Comparison of ENCODE assay signal across 8 mouse cellular contexts in genomic region chr7:25805631-25806343, GRCm38 (mm10). TPM values are rescaled to one million over a fixed set of nuclear protein-coding genes. Genes with fewer than 3 reads are reported as not detected.
DNase-seq lines count a peak whose midpoint lies in the region; ATAC-seq and TF ChIP-seq lines count a peak whose summit lies in the region.

No protein-coding gene starts in this region.

- H3K27ac ChIP-seq in embryonic facial prominence, embryonic 12.5 days: no peak overlapping the region
- no peak overlapping the region for H3K27ac ChIP-seq in heart, embryonic 11.5 days (ENCODE audit: low read depth, low read length)
- H3K27ac ChIP-seq in kidney, embryonic 14.5 days (ENCODE audit: low read depth, low read length): no peak overlapping the region
- H3K27ac ChIP-seq in limb, embryonic 13.5 days: no peak overlapping the region
- H3K27ac ChIP-seq in midbrain, postnatal 0 days (ENCODE audit: low read depth, low read length): no peak overlapping the region

- peak; percentile 90 for TF ChIP-seq CTCF in midbrain, postnatal 0 days (IDR thresholded peaks at IDR 0.05)

- peak overlapping the region; percentile 41 for H3K9ac ChIP-seq in embryonic facial prominence, embryonic 12.5 days
- no peak overlapping the region for H3K9ac ChIP-seq in heart, embryonic 11.5 days (ENCODE audit: low read depth, low read length)
- H3K9ac ChIP-seq in kidney, embryonic 14.5 days (ENCODE audit: low read depth, low read length): peak overlapping the region; percentile 42; the same call in 1 of the 2 replicates
- H3K9ac ChIP-seq in limb, embryonic 13.5 days: peak overlapping the region; percentile 39; the same call in 1 of the 2 replicates
- H3K9ac ChIP-seq in midbrain, postnatal 0 days (replicated peaks; ENCODE audit: low read length, poor library complexity, severe bottlenecking): peak overlapping the region; percentile 42; the same call in 1 of the 2 replicates

- H3K4me2 ChIP-seq in embryonic facial prominence, embryonic 12.5 days (replicated peaks): peak overlapping the region; percentile 37
- H3K4me2 ChIP-seq in heart, embryonic 11.5 days: peak overlapping the region; percentile 31; the same call in 1 of the 2 replicates
- peak overlapping the region; percentile 22; the same call in 1 of the 2 replicates for H3K4me2 ChIP-seq in kidney, embryonic 14.5 days (replicated peaks; ENCODE audit: low read depth, low read length)
- H3K4me2 ChIP-seq in limb, embryonic 13.5 days (replicated peaks): peak overlapping the region; percentile 53
- peak overlapping the region; percentile 44 for H3K4me2 ChIP-seq in midbrain, postnatal 0 days (ENCODE audit: low read depth, low read length, poor library complexity, severe bottlenecking)

- H3K4me1 ChIP-seq in embryonic facial prominence, embryonic 12.5 days: peaks cover 14% of the 10 kb centered on the region; the same call in 1 of the 2 replicates
- H3K4me1 ChIP-seq in heart, embryonic 11.5 days (ENCODE audit: control insufficient read depth, insufficient read depth, low read length): peaks cover 12% of the 10 kb centered on the region
- H3K4me1 ChIP-seq in kidney, embryonic 14.5 days (ENCODE audit: control insufficient read depth, insufficient read depth, low read length): peaks cover 16% of the 10 kb centered on the region
- peaks cover 25% of the 10 kb centered on the region for H3K4me1 ChIP-seq in limb, embryonic 13.5 days
- 0 out of 2 replicates have a peak, but pooled peaks cover 2% of the 10 kb centered on the region for H3K4me1 ChIP-seq in midbrain, postnatal 0 days (ENCODE audit: insufficient read depth, low read length)

- no peaks in the 10 kb centered on the region for H3K9me3 ChIP-seq in embryonic facial prominence, embryonic 12.5 days
- H3K9me3 ChIP-seq in heart, embryonic 11.5 days (replicated peaks; ENCODE audit: control insufficient read depth, low read length): no peaks in the 10 kb centered on the region
- no peaks in the 10 kb centered on the region for H3K9me3 ChIP-seq in kidney, embryonic 14.5 days (ENCODE audit: control insufficient read depth, low read length)
- no peaks in the 10 kb centered on the region for H3K9me3 ChIP-seq in limb, embryonic 13.5 days
- no peaks in the 10 kb centered on the region for H3K9me3 ChIP-seq in midbrain, postnatal 0 days (ENCODE audit: low read length)

- peak; percentile 74 to 80 for DNase-seq in B cell, adult 2 months
- peak; percentile 87 for DNase-seq in adrenal gland, postnatal 10 days
- DNase-seq in midbrain, postnatal 0 days (ENCODE audit: low spot score): peak; percentile 87
- DNase-seq in spleen, postnatal 4 days (ENCODE audit: low spot score in 2 of 2): peak; percentile 54 to 77

- H3K4me3 ChIP-seq in embryonic facial prominence, embryonic 12.5 days: peak overlapping the region; percentile 17; the same call in 1 of the 2 replicates
- no peak overlapping the region for H3K4me3 ChIP-seq in heart, embryonic 11.5 days (ENCODE audit: low read depth, low read length)
- no peak overlapping the region for H3K4me3 ChIP-seq in kidney, embryonic 14.5 days (ENCODE audit: low read length)
- peak overlapping the region; percentile 26 for H3K4me3 ChIP-seq in limb, embryonic 13.5 days
- peak overlapping the region; percentile 19 for H3K4me3 ChIP-seq in midbrain, postnatal 0 days (ENCODE audit: low read depth, low read length)

- H3K36me3 ChIP-seq in embryonic facial prominence, embryonic 12.5 days: no peaks in the 10 kb centered on the region
- H3K36me3 ChIP-seq in heart, embryonic 11.5 days (ENCODE audit: control insufficient read depth, insufficient read depth, low read length): no peaks in the 10 kb centered on the region
- H3K36me3 ChIP-seq in kidney, embryonic 14.5 days (ENCODE audit: control insufficient read depth, insufficient read depth, low read length): no peaks in the 10 kb centered on the region
- H3K36me3 ChIP-seq in limb, embryonic 13.5 days: no peaks in the 10 kb centered on the region
- H3K36me3 ChIP-seq in midbrain, postnatal 0 days (ENCODE audit: insufficient read depth, low read length): no peaks in the 10 kb centered on the region

- no peaks in the 10 kb centered on the region for H3K27me3 ChIP-seq in embryonic facial prominence, embryonic 12.5 days
- no peaks in the 10 kb centered on the region for H3K27me3 ChIP-seq in heart, embryonic 11.5 days (ENCODE audit: control insufficient read depth, insufficient read depth, low read length)
- no peaks in the 10 kb centered on the region for H3K27me3 ChIP-seq in kidney, embryonic 14.5 days (ENCODE audit: control insufficient read depth, insufficient read depth, low read length)
- no peaks in the 10 kb centered on the region for H3K27me3 ChIP-seq in limb, embryonic 13.5 days
- no peaks in the 10 kb centered on the region for H3K27me3 ChIP-seq in midbrain, postnatal 0 days (ENCODE audit: insufficient read depth, low read length)

- ATAC-seq in embryonic facial prominence, embryonic 12.5 days (ENCODE audit: insufficient number of reproducible peaks, insufficient read depth, low FRiP score, low TSS enrichment): no peak
- no peak for ATAC-seq in heart, embryonic 11.5 days (replicated peaks; ENCODE audit: insufficient number of reproducible peaks, low FRiP score, low TSS enrichment)
- ATAC-seq in kidney, embryonic 14.5 days (ENCODE audit: low FRiP score, low TSS enrichment): peak; percentile 8; the same call in 1 of the 2 replicates
- ATAC-seq in limb, embryonic 13.5 days (ENCODE audit: low FRiP score, low read depth): peak; percentile 21; the same call in 1 of the 2 replicates
- ATAC-seq in midbrain, postnatal 0 days (ENCODE audit: low FRiP score): peak; percentile 60

- 24% methylated on average over 21 of the region's 21 CpGs for WGBS in embryonic facial prominence, embryonic 12.5 days
- WGBS in heart, embryonic 11.5 days (ENCODE audit: insufficient replicate concordance): 25% methylated on average over 21 of the region's 21 CpGs
- 27% methylated on average over 21 of the region's 21 CpGs for WGBS in kidney, embryonic 14.5 days
- WGBS in limb, embryonic 13.5 days: 24% methylated on average over 21 of the region's 21 CpGs
- WGBS in midbrain, postnatal 0 days: 15% methylated on average over 21 of the region's 21 CpGs

RNA-seq across cellular contexts. Expression of gene Cyp2s1, which starts 10.9 kb away (rescaled TPM):
- 1 to 10 TPM; 3.2 to 3.9 TPM for total RNA-seq in adrenal gland, postnatal 10 days (2021)
- 4.2 and 5.3 TPM in 2 replicates for polyA plus RNA-seq in embryonic facial prominence, embryonic 12.5 days (2016; fragmentation: Nextera tagmentation; extraction: Ambion mirVana)
- polyA plus RNA-seq in heart, embryonic 11.5 days (2014; fragmentation: Nextera tagmentation; extraction: Ambion mirVana): 4.0 and 5.5 TPM in 2 replicates
- polyA plus RNA-seq in kidney, embryonic 14.5 days (2014; fragmentation: Nextera tagmentation; extraction: Ambion mirVana): 9.3 and 13.4 TPM in 2 replicates
- 1.8 and 2.2 TPM in 2 replicates for polyA plus RNA-seq in limb, embryonic 13.5 days (2015; fragmentation: Nextera tagmentation; extraction: Ambion mirVana)
- 3.0 and 4.8 TPM in 2 replicates for total RNA-seq in midbrain, postnatal 0 days (2014; rRNA removed)
- polyA plus RNA-seq in midbrain, postnatal 0 days (2015; fragmentation: Nextera tagmentation; extraction: Ambion mirVana): 2.5 and 3.4 TPM in 2 replicates

RNA-seq across cellular contexts. Expression of gene Axl, which starts 17.3 kb away (rescaled TPM):
- total RNA-seq in adrenal gland, postnatal 10 days (2021): 10 to 100 TPM; 62.1 to 66.3 TPM
- 71.1 and 76.0 TPM in 2 replicates for polyA plus RNA-seq in embryonic facial prominence, embryonic 12.5 days (2016; fragmentation: Nextera tagmentation; extraction: Ambion mirVana)
- polyA plus RNA-seq in heart, embryonic 11.5 days (2014; fragmentation: Nextera tagmentation; extraction: Ambion mirVana): 53.6 and 54.5 TPM in 2 replicates
- polyA plus RNA-seq in kidney, embryonic 14.5 days (2014; fragmentation: Nextera tagmentation; extraction: Ambion mirVana): 75.3 and 75.5 TPM in 2 replicates
- 84.1 and 103 TPM in 2 replicates for polyA plus RNA-seq in limb, embryonic 13.5 days (2015; fragmentation: Nextera tagmentation; extraction: Ambion mirVana)
- total RNA-seq in midbrain, postnatal 0 days (2014; rRNA removed): 22.2 and 28.1 TPM in 2 replicates
- polyA plus RNA-seq in midbrain, postnatal 0 days (2015; fragmentation: Nextera tagmentation; extraction: Ambion mirVana): 16.5 and 20.7 TPM in 2 replicates

RNA-seq across cellular contexts. Expression of gene Hnrnpul1, which starts 51.2 kb away (rescaled TPM):
- total RNA-seq in adrenal gland, postnatal 10 days (2021): 100 to 1,000 TPM; 114 to 125 TPM
- 68.1 and 72.8 TPM in 2 replicates for polyA plus RNA-seq in embryonic facial prominence, embryonic 12.5 days (2016; fragmentation: Nextera tagmentation; extraction: Ambion mirVana)
- polyA plus RNA-seq in heart, embryonic 11.5 days (2014; fragmentation: Nextera tagmentation; extraction: Ambion mirVana): 47.7 and 53.3 TPM in 2 replicates
- polyA plus RNA-seq in kidney, embryonic 14.5 days (2014; fragmentation: Nextera tagmentation; extraction: Ambion mirVana): 65.6 and 86.2 TPM in 2 replicates
- polyA plus RNA-seq in limb, embryonic 13.5 days (2015; fragmentation: Nextera tagmentation; extraction: Ambion mirVana): 62.6 and 63.5 TPM in 2 replicates
- total RNA-seq in midbrain, postnatal 0 days (2014; rRNA removed): 117 and 126 TPM in 2 replicates
- polyA plus RNA-seq in midbrain, postnatal 0 days (2015; fragmentation: Nextera tagmentation; extraction: Ambion mirVana): 41.8 and 47.8 TPM in 2 replicates

Comparison
In these comparisons a context has a peak if more than half of its experiments do, and no peak if none do; other contexts are left out.
1. ATAC-seq: peak in kidney, embryonic 14.5 days (single experiment), limb, embryonic 13.5 days (single experiment) and midbrain, postnatal 0 days (single experiment); none in embryonic facial prominence, embryonic 12.5 days (single experiment) and heart, embryonic 11.5 days (single experiment).
2. H3K4me3 ChIP-seq: peak in embryonic facial prominence, embryonic 12.5 days (single experiment), limb, embryonic 13.5 days (single experiment) and midbrain, postnatal 0 days (single experiment); none in heart, embryonic 11.5 days (single experiment) and kidney, embryonic 14.5 days (single experiment).
3. Peak in every context shown above with its lines, with median percentiles within 50 percentile points of each other: DNase-seq and H3K4me2 ChIP-seq.